Mouse (Mus musculus): ENCODE results near the gene Nhlh1. TPM values are rescaled to one million over a fixed set of nuclear protein-coding genes. Genes with fewer than 3 reads are reported as not detected.

Gene Nhlh1
- polyA plus RNA-seq, 1 experiment from 2014 or later, result 3.9 TPM

DNA sequence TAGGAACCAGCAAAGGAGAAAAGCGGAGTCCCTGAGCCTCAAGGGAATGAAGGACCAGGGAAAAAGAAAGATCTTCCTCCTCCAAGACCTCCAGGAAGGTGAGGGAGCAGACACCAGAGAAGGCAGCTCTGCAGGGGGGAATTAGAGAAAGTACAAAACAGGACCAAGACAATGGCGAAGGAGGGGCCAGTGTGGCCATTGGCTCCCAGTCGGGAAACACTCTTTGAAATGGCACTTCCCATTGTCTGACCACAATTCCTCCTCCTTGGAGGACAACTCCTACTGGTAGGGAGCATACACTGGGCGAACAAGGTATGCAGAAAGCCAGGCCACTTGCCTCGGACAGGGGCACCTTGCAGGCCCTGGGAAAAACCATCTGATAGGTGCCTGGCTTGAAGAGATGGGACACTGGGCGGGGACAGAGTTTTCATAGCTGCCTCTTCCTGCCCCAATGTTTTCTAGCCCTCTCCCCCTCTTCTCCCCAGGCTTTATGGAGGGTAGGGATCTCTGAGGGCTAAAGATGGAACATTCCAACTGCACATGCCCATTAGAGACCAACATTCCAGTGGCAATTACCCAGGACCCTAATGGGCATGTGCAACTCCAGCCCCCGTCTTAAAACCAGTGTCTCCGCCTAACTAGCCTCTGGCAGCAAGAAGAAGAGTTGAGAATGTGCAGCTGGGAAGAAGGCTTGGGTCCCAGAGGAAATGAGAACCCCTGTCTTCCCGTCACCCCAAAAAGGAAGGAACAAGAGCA is 33.1 kb downstream of the Nhlh1 start:
- 14% methylated on average over 9 of the region's 9 CpGs for WGBS
- H3K27ac ChIP-seq (replicated peaks), result peak overlapping the region; percentile 98
- peak overlapping the region; percentile 97 for H3K4me3 ChIP-seq
- H3K4me2 ChIP-seq (replicated peaks), result peak overlapping the region; percentile 87
- H3K36me3 ChIP-seq, result no peaks in the 10 kb centered on the region
- peaks cover 81% of the 10 kb centered on the region for H3K4me1 ChIP-seq
- no peaks in the 10 kb centered on the region for H3K9me3 ChIP-seq
- H3K9ac ChIP-seq (replicated peaks), result peak overlapping the region; percentile 98
- ATAC-seq (replicated peaks), result no peak
- H3K27me3 ChIP-seq, result no peaks in the 10 kb centered on the region

DNA sequence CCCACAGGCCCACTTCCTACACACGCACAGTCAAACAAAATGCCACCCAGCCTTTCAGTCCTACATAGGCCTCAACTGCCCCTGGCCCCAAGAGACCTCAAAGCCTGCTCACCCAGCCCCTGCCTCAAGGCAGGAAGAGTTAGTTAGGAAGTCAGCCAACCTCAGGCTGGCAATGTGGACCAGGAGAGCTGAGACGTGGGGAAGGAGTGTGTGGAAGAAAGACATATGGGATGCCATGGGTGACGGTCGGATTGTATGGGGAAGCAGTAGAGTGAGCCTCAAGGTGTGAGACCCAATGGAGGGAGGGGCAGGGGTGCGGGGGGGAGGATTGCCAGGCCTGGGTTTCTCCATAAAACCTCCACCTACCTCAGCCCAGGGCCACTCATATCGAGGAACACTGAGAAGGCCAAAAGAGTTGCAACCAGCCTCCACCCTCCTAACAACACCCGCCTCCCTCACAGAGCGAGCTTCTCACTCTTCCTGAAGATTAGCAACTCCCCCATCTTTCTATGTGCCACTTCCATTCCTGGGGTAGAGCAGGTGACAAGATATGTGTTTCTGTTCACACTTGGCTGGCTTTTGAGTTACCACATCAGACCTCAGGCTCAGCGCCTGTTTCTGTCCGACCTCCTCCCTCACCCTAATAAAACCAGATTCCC is 37.4 kb downstream of the Nhlh1 start:
- WGBS, result 60% methylated on average over 10 of the region's 10 CpGs
- ATAC-seq (replicated peaks), result no peak
- Histone ChIP-seq H3K9ac (replicated peaks) (no peak overlapping the region), H3K27me3 (no peaks in the 10 kb centered on the region), H3K27ac (replicated peaks) (peak overlapping the region; percentile 85), H3K4me3 (no peak overlapping the region), H3K4me2 (replicated peaks) (no peak overlapping the region), H3K4me1 (peaks cover 96% of the 10 kb centered on the region), H3K9me3 (no peaks in the 10 kb centered on the region), H3K36me3 (no peaks in the 10 kb centered on the region)

DNA sequence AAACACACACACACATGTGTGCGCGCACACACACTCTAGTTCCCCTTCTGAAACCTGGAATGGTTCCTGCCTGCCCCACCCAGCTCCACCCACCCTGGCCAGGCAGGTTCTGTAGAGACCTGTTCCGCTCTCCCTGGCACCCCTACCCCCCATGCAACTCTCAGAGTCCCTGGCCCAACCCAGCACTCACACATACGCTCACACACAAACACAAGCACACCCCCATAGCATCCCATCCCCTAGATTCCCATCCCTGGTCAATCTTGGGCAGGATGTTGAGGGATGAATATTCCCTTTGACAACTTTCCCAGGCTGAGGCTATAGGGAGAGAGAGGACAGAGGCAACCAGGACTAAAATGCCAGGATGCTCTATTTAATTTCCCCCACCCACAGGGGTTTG is 38.0 kb downstream of the Nhlh1 start:
- H3K4me3 ChIP-seq, result no peak overlapping the region
- no peaks in the 10 kb centered on the region for H3K36me3 ChIP-seq
- H3K27ac ChIP-seq (replicated peaks), result peak overlapping the region; percentile 85
- H3K9me3 ChIP-seq, result no peaks in the 10 kb centered on the region
- ATAC-seq (replicated peaks), result no peak
- 84% methylated on average over 4 of the region's 4 CpGs for WGBS
- no peaks in the 10 kb centered on the region for H3K27me3 ChIP-seq
- H3K9ac ChIP-seq (replicated peaks), result no peak overlapping the region
- no peak overlapping the region for H3K4me2 ChIP-seq (replicated peaks)
- peaks cover 96% of the 10 kb centered on the region for H3K4me1 ChIP-seq

DNA sequence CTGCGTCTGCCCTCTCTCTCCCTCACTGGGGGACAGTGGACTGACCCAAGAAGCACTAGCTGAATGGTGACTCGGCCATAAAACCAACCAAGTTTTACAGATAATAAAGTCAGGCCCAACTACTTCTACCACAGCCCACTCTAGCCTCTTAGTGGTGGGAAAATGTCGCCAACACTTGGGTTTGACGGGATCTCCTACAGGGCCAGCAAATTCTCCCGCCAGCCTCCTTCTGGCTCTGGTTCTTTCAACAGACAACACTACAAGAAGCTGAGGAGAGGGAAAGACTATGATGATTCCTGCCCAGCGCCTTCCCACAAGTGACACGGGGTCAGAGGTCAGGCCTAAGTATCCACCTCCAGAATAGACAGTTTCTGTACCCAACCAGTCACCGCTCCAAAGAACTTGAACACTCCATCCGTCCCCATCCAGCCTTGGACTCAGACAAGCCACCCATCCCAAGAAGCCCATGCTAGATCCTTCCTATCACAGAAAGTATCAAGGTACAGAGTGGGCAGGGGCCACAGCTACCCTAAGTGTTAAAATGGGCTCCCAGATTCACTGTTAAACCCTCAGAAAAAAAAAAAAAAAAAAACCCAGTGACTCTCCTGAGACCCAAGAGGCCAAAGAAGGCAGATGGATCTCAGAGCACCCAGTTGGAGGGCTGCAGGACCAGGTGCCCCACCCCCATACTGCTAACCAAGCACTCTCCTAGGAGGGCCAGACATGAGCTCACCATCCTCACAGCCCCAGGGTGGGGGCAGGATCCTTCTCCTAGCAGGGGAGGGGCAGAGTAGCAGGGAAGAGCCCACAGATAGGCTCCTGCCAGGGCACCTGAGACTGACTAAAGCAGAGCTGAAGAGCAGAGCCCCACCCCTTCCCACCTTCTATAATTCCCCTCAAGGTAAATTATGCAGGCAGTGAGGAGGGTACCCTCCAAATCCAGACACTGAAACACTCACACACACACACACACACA is 38.7 kb downstream of the Nhlh1 start:
- no peaks in the 10 kb centered on the region for H3K27me3 ChIP-seq
- no peak overlapping the region for H3K9ac ChIP-seq (replicated peaks)
- WGBS, result 68% methylated on average over 9 of the region's 9 CpGs
- H3K4me3 ChIP-seq, result no peak overlapping the region
- no peaks in the 10 kb centered on the region for H3K36me3 ChIP-seq
- ATAC-seq (replicated peaks), result no peak
- H3K4me1 ChIP-seq, result peaks cover 96% of the 10 kb centered on the region
- no peak overlapping the region for H3K4me2 ChIP-seq (replicated peaks)
- no peaks in the 10 kb centered on the region for H3K9me3 ChIP-seq
- peak overlapping the region; percentile 85 for H3K27ac ChIP-seq (replicated peaks)

DNA sequence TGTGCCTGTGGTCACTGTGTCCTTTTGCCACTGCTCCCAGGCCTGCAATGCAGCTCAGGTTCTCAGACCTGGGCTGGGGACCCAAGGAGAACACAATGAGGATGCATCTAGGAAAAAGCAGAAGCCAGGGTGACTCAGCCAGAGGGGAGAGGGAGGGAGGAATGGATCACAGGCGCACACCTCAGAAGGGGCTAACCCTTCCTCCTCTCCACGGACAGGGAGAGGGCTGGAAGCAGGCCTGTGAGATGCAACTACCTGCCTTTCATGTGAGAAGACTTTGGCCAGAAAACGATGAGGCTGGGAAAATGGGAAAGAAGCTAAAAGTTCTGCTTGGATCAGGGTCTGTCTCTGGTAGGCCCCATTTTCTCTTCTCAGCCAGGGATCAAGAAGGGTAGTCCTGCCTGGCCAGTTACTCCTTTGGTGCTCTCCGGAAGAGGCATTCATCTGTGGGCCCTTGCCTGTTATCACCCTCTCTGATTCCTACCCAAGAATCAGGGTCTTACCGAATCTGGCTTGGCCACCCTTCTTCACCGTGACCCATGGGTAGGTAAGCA is 39.8 kb downstream of the Nhlh1 start:
- WGBS, result 49% methylated on average over 6 of the region's 6 CpGs
- H3K9ac ChIP-seq (replicated peaks), result peak overlapping the region; percentile 29
- peak overlapping the region; percentile 34 for H3K4me2 ChIP-seq (replicated peaks)
- H3K27me3 ChIP-seq, result no peaks in the 10 kb centered on the region
- H3K9me3 ChIP-seq, result no peaks in the 10 kb centered on the region
- no peak overlapping the region for H3K4me3 ChIP-seq
- ATAC-seq (replicated peaks), result no peak
- 0 out of 2 replicates have a peak, but pooled peaks cover 2% of the 10 kb centered on the region for H3K36me3 ChIP-seq
- H3K4me1 ChIP-seq, result peaks cover 97% of the 10 kb centered on the region
- peak overlapping the region; percentile 85 for H3K27ac ChIP-seq (replicated peaks)

DNA sequence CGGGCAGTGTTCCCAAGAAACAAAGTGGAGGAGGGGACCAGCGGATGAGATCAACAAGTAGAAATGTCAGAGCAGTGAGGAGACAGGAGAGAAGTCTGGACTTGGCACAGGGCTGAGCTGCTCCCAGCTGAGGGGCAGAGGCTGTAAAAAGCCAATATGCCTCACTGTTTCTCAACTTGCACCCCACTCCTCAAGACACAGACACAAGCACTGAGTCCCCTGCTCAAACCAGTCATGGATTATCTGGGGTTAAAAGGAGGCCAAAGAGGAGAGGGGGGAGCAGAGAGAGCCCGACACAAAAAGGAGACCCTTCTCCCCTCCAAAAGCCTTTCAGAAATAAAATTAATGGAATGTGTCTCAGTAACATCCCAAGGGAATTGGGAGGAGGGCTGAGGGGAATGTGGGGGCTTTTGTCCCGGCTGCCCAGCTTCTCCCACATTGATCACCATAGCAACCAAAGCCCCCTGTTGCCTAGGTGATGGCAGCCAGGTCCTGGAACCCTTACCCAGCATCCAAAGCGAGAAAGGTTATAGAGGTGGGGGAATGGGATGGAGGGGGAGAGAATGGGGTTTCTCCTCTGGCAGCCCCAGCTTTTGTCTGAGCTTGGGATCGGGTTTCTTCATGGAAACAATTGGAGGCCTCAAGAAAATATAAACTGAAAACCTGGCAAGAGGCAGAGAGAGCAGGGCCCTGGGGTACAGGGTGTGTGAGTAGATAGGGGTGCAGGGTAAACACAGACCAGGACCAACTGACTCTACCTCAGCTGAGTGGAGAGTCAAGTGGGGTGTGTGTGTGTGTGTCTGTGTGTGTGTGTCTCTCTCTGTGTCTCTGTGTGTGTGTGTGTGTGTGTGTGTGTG is 40.5 kb downstream of the Nhlh1 start:
- H3K4me2 ChIP-seq (replicated peaks), result peak overlapping the region; percentile 34
- peak overlapping the region; percentile 85 for H3K27ac ChIP-seq (replicated peaks)
- H3K36me3 ChIP-seq, result peaks cover 8% of the 10 kb centered on the region; the same call in 1 of the 2 replicates
- ATAC-seq (replicated peaks), result peak; percentile 53
- no peaks in the 10 kb centered on the region for H3K9me3 ChIP-seq
- H3K4me3 ChIP-seq, result peak overlapping the region; percentile 12; the same call in 1 of the 2 replicates
- WGBS, result 2% methylated on average over 6 of the region's 6 CpGs
- peak overlapping the region; percentile 29 for H3K9ac ChIP-seq (replicated peaks)
- H3K27me3 ChIP-seq, result no peaks in the 10 kb centered on the region
- peaks cover 96% of the 10 kb centered on the region for H3K4me1 ChIP-seq

DNA sequence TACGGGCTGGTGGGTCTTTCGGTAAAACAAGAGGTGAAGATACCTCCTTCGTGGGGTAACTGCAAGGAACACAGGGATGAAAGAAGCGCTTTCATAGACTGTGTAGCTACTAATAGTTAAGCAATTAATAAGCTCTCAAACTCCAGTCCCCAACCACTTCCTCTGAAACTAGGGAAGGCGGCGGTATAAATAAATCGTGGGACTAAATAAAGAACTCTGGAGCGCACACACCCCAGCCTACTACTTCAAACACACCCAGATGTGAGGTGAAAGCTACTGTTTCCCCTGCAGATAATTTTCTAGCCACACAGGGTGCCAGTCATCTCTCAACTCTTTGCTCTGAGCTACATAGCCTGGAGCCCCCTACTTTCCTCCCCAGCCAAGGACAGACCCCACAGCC is 41.3 kb downstream of the Nhlh1 start:
- 13% methylated on average over 8 of the region's 8 CpGs for WGBS
- Histone ChIP-seq H3K27me3 (no peaks in the 10 kb centered on the region), H3K4me2 (replicated peaks) (peak overlapping the region; percentile 34), H3K9me3 (no peaks in the 10 kb centered on the region), H3K4me3 (0 out of 2 replicates have a peak overlapping the region, but pooled peaks have one; percentile 12), H3K4me1 (peaks cover 90% of the 10 kb centered on the region), H3K9ac (replicated peaks) (peak overlapping the region; percentile 29), H3K36me3 (peaks cover 17% of the 10 kb centered on the region), H3K27ac (replicated peaks) (peak overlapping the region; percentile 85)
- ATAC-seq (replicated peaks), result no peak

DNA sequence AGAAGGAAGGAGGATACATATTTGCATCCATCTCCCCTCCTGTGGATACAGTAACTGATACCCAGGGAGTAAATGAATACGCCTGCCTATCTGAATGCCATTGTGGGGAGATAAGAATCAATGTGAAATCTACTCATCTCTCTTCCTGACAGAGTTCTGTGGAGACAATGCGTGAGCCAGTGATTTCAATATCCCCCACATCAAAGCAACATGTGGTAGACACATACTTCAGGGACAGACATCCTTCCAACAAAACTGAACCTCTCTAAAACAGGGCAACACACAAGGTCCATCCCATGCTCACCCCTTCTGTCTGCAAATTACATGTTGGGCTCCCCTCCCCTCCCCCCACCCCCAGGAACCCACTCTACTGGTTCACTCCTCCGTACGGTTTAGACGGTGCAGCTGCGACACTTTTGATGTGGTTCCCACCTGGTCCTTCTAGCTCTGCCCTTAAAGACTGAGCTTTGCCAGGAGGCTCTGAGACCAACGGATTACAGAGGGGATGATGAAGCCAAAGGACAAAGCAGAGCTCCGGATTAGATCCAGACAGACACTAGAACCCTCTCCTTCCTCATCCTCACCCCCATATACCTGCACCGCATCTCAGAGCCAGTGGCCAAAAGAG is 41.9 kb downstream of the Nhlh1 start:
- Histone ChIP-seq H3K9ac (replicated peaks) (peak overlapping the region; percentile 29), H3K4me1 (peaks cover 84% of the 10 kb centered on the region), H3K36me3 (peaks cover 22% of the 10 kb centered on the region), H3K9me3 (no peaks in the 10 kb centered on the region), H3K27me3 (no peaks in the 10 kb centered on the region), H3K4me3 (no peak overlapping the region), H3K4me2 (replicated peaks) (peak overlapping the region; percentile 34), H3K27ac (replicated peaks) (peak overlapping the region; percentile 85)
- ATAC-seq (replicated peaks), result no peak
- WGBS, result 36% methylated on average over 9 of the region's 9 CpGs

DNA sequence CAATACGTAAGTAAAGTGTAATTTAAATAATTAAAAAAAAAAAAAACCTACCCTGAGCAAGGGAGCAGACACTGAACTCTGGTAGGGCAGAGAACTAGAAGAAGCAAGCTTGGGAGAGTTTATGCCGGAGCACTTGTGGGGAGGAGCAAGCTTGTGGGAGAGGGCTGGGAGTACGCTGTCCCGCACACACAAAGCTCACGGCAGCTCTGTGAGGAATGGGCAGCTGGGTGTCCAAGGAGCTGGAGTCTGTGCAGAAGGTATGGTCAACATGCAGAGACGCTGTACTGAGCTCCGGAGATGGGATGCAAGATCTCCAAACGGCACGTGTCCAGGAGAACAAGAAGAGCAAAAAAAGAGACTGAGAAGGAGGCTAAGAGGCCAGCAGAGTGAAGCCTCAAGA is 42.6 kb downstream of the Nhlh1 start:
- WGBS, result 20% methylated on average over 9 of the region's 9 CpGs

DNA sequence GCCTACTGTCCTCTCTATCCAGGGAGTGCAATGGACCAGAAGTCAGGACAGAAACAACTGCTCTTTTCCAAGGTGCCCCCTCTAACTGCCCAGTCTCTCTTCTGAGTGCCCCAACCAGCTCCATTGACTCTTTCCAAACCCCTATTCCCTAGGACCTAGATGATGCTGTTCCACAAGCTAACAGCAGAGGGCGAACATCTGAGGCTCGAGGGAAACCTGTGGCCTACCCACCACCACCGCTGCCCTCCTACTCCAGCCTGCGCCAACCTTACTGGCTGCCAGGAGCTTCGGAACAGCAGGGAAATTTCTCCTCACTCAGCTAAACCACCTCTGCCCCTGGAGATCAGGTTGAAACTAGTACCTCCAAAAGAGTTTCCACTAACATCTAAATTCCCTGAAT is 45.3 kb downstream of the Nhlh1 start:
- H3K4me2 ChIP-seq (replicated peaks), result no peak overlapping the region
- H3K4me3 ChIP-seq, result no peak overlapping the region
- peak overlapping the region; percentile 58 for H3K27ac ChIP-seq (replicated peaks)
- peak; percentile 5; the same call in 1 of the 2 replicates for ATAC-seq (replicated peaks)
- 3% methylated on average over 5 of the region's 5 CpGs for WGBS
- H3K4me1 ChIP-seq, result peaks cover 50% of the 10 kb centered on the region
- no peaks in the 10 kb centered on the region for H3K27me3 ChIP-seq
- no peaks in the 10 kb centered on the region for H3K9me3 ChIP-seq
- H3K9ac ChIP-seq (replicated peaks), result no peak overlapping the region
- peaks cover 54% of the 10 kb centered on the region for H3K36me3 ChIP-seq

More for the DNA sequence above, 42.6 kb downstream of the Nhlh1 start:
- Histone ChIP-seq H3K4me1 (peaks cover 78% of the 10 kb centered on the region), H3K36me3 (peaks cover 29% of the 10 kb centered on the region), H3K27me3 (no peaks in the 10 kb centered on the region), H3K27ac (replicated peaks) (peak overlapping the region; percentile 85), H3K4me2 (replicated peaks) (peak overlapping the region; percentile 34), H3K9ac (replicated peaks) (peak overlapping the region; percentile 13; the same call in 1 of the 2 replicates), H3K9me3 (no peaks in the 10 kb centered on the region), H3K4me3 (peak overlapping the region; percentile 1; the same call in 1 of the 2 replicates)
- ATAC-seq (replicated peaks), result no peak
